Mouse (Mus musculus) liver, postnatal 0 days (tissue): ENCODE data around the gene Mob3b.

Experiments
- CTCF ChIP-seq: sonication (generic); IDR thresholded peaks from 2 replicates; pipeline ENCODE4 v1.5.1; 2016; ENCODE audit warnings: antibody characterized with exemption, low read depth
- EP300 ChIP-seq: IDR thresholded peaks from 2 replicates; pipeline ENCODE4 v1.6.1; 2016; ENCODE audit warnings: antibody characterized with exemption, low read depth, mild to moderate bottlenecking

GRCm38 (mm10) chr4:35150706-35151105 is 6.6 kb downstream of the Mob3b start:
- TF ChIP-seq CTCF (no peak), EP300 (no peak)
